Mouse (Mus musculus): Measurements from ENCODE around the gene Gng5.

Gene Gng5

DNA sequence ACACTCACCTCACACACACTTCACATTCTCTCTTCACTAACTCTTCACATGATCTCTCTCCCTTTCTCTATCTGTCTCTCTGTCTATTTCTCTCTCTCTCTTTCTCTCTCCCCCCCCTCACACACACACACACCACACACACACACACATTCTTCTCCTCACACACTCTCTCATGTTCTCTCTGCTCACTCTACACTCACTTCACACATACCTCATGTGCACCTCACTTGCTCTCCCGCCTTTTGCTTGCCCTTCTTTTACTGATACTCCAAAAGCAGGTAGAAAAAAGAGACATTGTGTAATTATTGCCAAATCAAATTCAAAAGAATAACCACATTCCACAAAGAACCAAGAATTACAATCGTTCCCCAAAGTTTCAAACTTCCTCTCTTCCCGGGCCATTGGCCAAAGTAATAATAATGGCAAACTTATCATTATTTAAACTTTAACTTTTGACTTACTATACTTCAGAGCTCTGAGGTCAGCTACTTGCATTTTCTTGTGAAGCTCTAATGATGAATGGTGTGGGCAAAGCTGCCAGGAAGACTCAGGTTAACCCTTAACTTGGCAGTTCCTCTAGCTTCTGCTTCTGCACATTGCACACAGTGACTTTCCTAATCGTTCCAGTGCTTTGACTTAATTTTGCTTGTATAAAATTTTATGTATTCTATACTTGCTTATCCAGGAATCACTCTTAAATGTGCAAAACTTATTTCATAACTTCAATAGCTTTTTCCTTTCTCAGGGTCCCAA is 41.1 kb downstream of the Gng5 start:
- no peak for DNase-seq (ENCODE audit: low spot score)

DNA sequence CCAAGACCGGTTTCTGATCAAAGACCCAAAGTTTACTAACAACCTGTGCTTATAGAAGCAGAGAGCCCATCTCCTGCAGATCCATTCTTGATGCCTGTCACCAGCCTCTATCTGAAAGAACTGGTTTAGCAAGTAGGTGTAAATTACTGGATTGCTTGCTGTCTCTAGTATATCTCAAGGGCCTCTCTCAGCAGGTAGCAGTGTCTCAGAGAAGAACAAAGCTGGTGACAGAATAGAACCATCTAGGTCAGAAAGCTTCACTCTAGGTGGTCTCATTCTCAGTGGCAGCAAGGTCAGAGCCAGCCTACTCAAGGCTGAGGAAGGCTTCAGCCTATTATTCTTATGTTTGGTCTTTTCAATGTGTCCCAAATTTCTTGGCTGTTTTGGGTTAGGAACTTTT is 44.0 kb downstream of the Gng5 start:
- no peak for DNase-seq (ENCODE audit: low spot score)

DNA sequence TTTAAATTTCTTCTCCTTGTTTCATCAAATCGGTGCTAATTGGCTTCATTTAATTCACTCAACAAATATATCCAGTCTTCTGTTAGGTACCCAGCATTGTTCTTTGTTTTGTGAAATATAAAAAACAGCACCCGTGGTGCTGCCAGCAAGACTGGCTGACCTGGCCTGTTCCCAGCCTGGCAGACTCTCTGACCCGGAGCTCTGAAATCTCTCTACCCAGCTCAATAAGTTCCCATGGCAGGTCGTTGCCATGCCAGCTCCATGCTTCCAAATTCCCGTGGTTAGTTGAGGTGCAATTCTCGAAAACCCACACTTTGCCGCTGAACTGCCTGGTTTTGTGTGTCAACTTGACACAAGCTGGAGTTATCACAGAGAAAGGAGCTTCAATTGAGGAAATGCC is 55.2 kb downstream of the Gng5 start:
- no peak for DNase-seq (ENCODE audit: low spot score)

Measured in left cerebral cortex, adult 11 months (tissue).